Mouse (Mus musculus) spleen, postnatal 4 days (tissue): ENCODE results near the gene Pde4d.

Experiments used
- DNase-seq, 2 experiments: peaks; one replicate each; pipeline ENCODE4 v3.0.0; 2022; ENCODE audit warnings: low spot score in 2 of 2

Pde4d gene

DNA sequence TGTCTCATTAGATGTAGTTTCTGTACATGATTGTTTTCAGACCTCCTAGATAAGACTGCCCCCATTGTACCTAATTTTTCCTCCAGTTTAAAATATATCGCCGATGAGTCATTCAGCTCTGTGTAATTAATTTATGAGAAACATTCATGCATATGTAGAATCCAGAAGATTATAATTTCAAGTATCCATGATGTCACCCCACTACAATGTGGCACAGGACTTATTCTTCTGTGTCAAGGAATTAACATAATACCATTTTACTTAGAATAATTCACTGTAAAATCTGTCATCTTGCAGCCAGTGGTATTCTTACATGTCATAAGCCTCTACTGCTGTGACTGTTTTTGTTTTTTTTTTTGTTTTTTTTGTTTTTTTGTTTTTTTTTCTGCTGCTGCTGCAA, 1244.5 kb downstream of the Pde4d start:
- no peak for DNase-seq

DNA sequence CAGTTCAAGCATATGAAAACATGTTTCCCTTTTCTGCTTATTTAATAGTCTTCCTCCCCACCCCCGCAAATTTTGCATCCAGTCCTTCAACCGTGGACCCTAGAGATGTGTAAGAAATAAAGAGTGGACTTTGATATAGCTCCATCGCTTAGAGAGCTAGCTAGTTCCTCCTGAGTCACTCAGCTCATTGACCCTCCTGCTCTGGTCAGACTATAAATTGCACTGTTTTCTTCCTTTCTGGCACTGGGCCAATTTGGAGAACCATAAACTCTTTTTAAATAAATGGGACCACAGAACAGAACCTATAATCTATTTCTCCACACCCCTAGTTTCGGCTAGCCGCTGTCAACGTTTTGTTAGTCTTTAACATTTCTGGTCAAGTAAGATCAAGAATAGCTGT, 1245.3 kb downstream of the Pde4d start:
- DNase-seq, result no peak

- no peak for DNase-seq
Measured at GRCm38 (mm10) chr13:109706141-109706540, 1256.4 kb downstream of the Pde4d start.

- no peak for DNase-seq
Measured at GRCm38 (mm10) chr13:109706579-109706978, 1256.8 kb downstream of the Pde4d start.

GRCm38 (mm10) chr13:109707154-109707553, 1257.4 kb downstream of the Pde4d start:
- no peak for DNase-seq

GRCm38 (mm10) chr13:109708326-109708725, 1258.6 kb downstream of the Pde4d start:
- DNase-seq, result no peak

GRCm38 (mm10) chr13:109714581-109714980, 1264.8 kb downstream of the Pde4d start:
- no peak for DNase-seq

- DNase-seq, result no peak
Measured at GRCm38 (mm10) chr13:109715321-109715720, 1265.6 kb downstream of the Pde4d start.

GRCm38 (mm10) chr13:109720127-109720713, 1270.5 kb downstream of the Pde4d start:
- DNase-seq, result no peak

- DNase-seq, result no peak
Measured at GRCm38 (mm10) chr13:109722237-109723119, 1272.7 kb downstream of the Pde4d start.

DNA sequence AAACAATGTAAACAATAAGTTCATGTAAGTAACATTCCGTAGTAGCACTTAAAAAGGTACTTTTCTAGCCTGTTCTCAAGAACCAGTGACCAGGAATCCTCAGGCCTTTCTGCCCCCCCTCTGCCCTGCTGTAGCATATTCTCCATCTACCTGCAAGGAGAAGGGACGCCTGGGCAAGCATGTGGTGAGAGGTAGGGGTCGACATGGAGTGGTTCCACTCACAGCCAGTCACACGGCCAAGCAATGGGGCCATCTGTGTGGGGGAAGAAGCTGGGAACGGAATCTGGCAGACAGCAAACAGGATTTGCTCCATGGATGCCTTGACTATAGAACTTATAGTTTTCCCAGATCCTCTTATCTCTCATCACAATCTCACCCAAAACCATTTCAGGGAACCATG, 1277.6 kb downstream of the Pde4d start:
- DNase-seq, result no peak

DNA sequence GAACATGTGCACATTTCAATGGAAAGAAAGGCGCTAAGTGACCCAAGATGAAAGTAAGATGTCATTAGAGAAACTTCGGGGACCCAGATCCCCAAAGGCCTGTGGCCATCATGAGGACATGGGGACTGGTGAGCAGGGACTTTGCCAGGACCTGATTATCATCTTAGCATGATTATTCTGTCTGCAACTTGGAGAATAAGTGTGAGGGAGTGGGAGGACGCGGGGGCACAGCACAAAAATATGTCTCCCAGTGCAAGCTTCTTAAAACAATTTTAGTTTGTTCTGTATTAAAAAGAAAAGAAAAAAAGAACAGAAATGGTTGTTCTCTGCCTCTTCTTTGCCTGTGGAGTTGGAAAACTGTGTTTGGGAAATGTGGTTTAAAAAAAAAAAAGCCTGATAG, 1279.9 kb downstream of the Pde4d start:
- no peak for DNase-seq

GRCm38 (mm10) chr13:109732655-109733376, 1283.1 kb downstream of the Pde4d start:
- no peak for DNase-seq

- DNase-seq, result no peak
Measured at GRCm38 (mm10) chr13:109736290-109737078, 1286.7 kb downstream of the Pde4d start.

- DNase-seq, result no peak
Measured at GRCm38 (mm10) chr13:109746492-109746891, 1296.7 kb downstream of the Pde4d start.

GRCm38 (mm10) chr13:109752236-109752863, 1302.6 kb downstream of the Pde4d start:
- DNase-seq, result no peak

DNA sequence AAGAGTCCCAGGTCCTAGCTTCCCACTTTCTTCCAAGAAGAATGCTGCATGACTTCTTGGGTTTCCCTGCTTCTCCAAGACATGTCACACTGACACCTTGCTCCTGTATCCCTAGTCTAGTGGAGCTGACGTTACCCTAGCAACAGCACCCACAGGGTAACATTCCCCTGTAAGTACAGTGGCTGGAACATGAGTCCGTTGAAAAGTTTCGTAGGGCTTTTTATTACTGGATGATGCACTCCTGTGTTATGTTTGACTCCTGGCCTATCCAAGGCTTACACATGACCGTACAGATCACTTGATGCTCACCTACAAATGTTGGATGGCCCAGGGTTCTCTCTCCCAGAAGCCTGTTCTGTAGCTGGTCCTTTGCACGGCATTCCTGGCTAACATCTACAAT, 1307.1 kb downstream of the Pde4d start:
- no peak for DNase-seq

DNA sequence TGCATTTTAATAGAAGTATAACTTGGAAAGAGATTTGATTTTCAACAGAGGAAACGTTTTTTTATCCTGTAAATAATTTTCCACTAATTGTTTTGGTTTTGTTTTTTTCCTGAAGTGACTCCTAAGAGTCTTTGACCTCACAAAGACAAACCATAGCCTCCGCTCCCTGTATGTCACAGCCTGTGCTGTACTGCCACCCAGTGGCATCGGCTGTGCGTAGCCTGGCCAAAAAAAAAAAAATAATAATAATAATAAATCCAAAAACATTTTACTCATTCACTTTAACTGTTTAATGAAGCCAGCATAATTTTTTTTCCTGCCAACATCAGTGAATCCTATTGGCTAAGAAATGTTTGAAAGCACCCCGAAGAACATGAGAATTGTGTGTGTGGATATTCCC, 1309.5 kb downstream of the Pde4d start:
- no peak for DNase-seq

DNA sequence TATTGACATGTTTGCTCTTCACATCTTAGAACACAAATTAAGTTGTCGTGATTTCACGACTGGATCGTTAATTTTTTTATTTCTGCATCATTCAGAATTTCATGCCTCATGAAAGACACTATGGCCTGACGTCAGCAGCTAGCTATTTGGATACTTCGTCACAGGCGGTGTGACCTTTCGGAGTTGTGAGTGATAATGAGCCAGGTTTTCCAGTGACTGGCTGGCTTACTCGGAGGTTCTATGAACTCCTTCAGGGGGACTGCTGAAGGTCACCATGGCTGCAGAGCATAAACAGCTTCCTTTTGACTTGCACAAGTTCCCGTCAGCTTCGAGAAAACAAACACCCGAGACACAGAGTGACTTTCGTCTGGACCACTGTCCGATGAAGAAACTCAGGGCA, 1311.3 kb downstream of the Pde4d start:
- no peak for DNase-seq

- no peak for DNase-seq
Measured at GRCm38 (mm10) chr13:109774791-109775190, 1325.0 kb downstream of the Pde4d start.

DNA sequence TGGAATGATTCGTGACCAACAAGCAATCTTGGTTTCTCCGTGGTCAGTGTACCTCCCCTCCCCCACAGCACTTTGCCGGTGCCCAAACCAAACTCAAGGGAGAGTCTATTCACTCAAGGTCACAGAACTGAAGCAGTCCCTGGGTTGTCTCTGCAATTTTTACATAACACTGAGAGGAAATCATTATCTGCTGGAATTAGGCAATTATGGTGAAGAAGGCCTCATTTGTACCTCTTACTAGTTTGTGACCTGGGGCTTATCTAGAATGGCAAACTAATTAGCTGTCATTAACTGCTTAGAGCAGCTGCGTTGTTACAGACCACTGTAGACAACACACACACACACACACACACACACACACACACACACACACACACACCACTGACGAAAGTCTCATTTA, 1325.4 kb downstream of the Pde4d start:
- DNase-seq, result no peak
